Mouse (Mus musculus): ENCODE measurements around the gene Negr1. TPM values are rescaled to one million over a fixed set of nuclear protein-coding genes. Genes with fewer than 3 reads are reported as not detected.
A peak's percentile ranks its signal among the peaks of the same experiment; 100 is the strongest.

Negr1 gene
- 1 to 10 TPM; 1.7 to 1.9 TPM for total RNA-seq (2021)
- long read RNA-seq, experiment 1, partial matches to known transcripts, result 0 of 1 reads
- long read RNA-seq, experiment 1, other reads (novel, unspliced or antisense), result 1 of 1 reads
- long read RNA-seq, experiment 2, partial matches to known transcripts, result 1 of 1 reads
- long read RNA-seq, experiment 2, other reads (novel, unspliced or antisense), result 0 of 1 reads

- DNase-seq (ENCODE audit: low spot score in 2 of 2), result peak; percentile 43 to 66
These were observed at the start of gene Negr1 for GRCm38 (mm10) chr3:156561524-156562423. TSS of gene Negr1 (plus strand) at chr3:156561794.

- no peak for DNase-seq (ENCODE audit: low spot score in 2 of 2)
These were observed 35.1 kb upstream of the Negr1 start for GRCm38 (mm10) chr3:156526461-156526933.

GRCm38 (mm10) chr3:156527231-156527995, 34.2 kb upstream of the Negr1 start:
- no peak for DNase-seq (ENCODE audit: low spot score in 2 of 2)

DNA sequence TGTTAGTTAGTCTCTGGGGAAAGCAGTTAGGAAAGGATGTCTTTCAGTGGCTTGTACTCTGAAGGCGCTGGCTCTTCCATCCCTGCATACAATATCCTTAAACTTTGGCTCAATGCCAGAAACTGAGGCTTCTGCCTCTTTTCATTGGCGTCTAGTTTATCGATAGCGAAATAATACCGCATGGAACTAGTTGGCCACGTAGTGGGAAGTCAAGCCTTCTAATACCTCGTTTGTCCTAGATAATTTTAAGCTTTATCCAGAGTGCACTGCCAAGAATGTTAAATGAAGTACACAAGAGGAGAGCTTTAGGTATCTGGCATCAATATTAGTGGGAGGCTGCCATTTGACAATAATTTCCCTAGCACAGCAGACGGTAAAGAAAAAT, 2.2 kb upstream of the Negr1 start:
- no peak for DNase-seq (ENCODE audit: low spot score in 2 of 2)

GRCm38 (mm10) chr3:156559826-156560471, 1.6 kb upstream of the Negr1 start:
- no peak for DNase-seq (ENCODE audit: low spot score in 2 of 2)

- peak; percentile 39 to 57 for DNase-seq (ENCODE audit: low spot score in 2 of 2)
These were observed 828 bp upstream of the Negr1 start for GRCm38 (mm10) chr3:156560766-156561165.

- DNase-seq (ENCODE audit: low spot score in 2 of 2), result no peak
These were observed 811 bp downstream of the Negr1 start for GRCm38 (mm10) chr3:156562424-156562785.

DNA sequence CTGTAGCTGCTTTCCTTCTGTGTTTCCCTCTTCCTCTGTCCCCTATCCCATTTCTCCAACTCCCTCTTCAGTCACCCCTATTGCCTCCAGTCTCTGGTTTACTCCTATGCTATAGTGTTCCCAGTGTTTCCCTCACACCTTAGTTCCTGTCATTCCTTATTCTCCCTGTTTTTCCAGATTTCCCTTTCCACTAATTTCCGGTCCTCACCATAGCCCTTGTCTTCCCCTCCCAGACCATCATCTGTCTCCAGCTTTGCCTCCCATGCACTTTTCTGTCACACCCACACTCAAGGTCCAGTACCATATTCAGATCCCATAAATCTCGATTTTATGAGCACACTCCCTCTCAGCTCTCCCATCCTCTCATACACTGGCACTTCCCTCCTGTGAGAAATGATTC, 1.2 kb downstream of the Negr1 start:
- DNase-seq (ENCODE audit: low spot score in 2 of 2), result no peak

GRCm38 (mm10) chr3:156563353-156563752, 1.8 kb downstream of the Negr1 start:
- DNase-seq (ENCODE audit: low spot score in 2 of 2), result no peak

DNA sequence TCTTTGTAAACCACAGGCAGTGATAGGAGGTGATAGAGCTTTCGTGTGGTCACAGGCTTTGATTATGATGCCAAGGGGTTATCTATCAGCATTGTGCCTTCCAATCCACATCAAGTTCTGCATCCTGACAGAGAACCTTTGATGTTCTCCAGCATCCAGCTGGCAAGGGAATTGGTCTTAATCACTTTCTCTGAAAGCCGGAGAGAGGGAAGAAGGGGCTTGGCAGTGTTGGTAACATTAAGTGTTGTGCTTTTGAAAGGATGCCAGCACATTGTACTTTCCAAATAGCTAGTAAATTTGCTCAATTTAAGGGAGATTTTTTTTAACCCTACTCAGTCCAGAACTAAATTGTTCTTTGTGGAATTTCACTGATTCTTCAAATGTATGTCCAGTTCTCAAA, 11.9 kb downstream of the Negr1 start:
- no peak for DNase-seq (ENCODE audit: low spot score in 2 of 2)

DNA sequence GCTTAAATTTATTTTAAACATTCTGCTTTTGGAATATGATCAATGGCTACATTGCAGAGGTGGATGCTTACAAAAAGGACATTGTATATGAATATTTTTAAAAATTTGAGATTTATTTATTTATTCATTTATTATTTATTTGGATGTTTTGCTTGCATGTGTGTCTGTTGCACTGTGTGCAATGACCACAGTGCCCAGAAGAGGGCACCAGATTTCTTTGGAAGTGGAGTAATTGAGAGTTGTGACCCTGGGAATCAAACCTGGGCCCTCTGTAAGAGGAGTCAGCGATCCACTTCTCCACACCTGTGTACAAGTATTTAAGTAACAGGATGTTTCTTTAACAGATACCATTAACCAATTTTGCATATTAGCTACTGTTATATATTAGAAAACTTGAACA, 14.7 kb downstream of the Negr1 start:
- no peak for DNase-seq (ENCODE audit: low spot score in 2 of 2)

DNA sequence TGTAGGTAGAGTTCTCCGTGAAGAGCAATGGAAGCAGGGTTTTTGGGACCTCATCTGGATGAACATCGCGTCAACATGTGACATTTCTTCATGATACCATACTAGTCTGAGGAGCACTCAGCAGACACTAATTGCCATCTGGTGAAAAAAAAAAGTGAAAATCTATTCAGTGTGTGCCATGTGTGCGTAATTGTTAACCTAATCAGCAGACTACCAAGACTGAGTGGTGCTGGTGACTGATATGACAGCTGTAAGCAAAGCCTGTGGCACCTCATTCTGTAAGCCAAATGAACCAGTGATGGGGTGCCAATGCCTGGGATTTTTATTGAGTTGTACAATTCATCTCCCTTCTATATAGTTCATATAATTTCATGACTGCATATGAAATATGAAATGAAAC, 29.0 kb downstream of the Negr1 start:
- DNase-seq (ENCODE audit: low spot score in 2 of 2), result no peak

- DNase-seq (ENCODE audit: low spot score in 2 of 2), result no peak
These were observed 29.5 kb downstream of the Negr1 start for GRCm38 (mm10) chr3:156591125-156591524.

DNA sequence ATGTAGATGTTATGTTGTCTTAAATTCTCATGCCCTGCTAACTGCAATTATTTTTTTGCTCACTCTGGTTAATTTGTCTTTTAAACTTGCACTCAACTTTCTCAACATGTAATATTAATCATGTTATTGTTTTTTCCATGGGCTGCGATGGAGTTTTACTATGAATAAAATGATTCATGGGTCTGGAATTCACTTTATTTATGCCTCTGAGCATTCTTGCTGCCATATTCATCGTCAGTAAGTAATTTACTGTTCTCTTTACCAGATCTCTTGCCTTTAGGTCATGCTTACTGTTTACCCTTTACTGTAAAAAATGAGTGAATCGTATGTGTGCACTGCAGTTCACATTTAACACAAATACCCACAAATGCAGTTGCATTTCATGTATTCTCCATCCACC, 45.3 kb downstream of the Negr1 start:
- no peak for DNase-seq (ENCODE audit: low spot score in 2 of 2)

DNA sequence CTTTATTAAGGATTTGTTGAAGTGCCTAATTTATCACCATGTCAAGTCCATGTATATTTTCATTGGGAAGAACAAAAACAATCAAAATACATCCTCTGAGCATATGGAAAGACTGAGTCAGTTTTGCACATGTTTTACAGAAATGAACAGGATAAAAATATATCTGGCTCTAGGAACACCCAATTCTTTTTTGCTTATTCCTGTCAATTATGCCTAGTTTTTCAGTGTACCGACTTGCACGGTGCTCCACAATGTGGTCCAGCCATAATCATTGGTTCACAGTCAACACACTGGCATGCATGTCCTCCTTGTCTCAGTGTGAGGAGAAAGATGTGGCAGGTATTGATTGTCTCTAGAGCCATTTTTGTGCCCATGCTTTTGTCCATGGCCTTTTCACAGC, 58.3 kb downstream of the Negr1 start:
- DNase-seq (ENCODE audit: low spot score in 2 of 2), result no peak

- DNase-seq (ENCODE audit: low spot score in 2 of 2), result no peak
These were observed 67.0 kb downstream of the Negr1 start for GRCm38 (mm10) chr3:156628594-156628993.

GRCm38 (mm10) chr3:156632942-156633341, 71.3 kb downstream of the Negr1 start:
- no peak for DNase-seq (ENCODE audit: low spot score in 2 of 2)

- no peak for DNase-seq (ENCODE audit: low spot score in 2 of 2)
These were observed 77.8 kb downstream of the Negr1 start for GRCm38 (mm10) chr3:156639382-156639781.

GRCm38 (mm10) chr3:156643710-156644363, 82.2 kb downstream of the Negr1 start:
- DNase-seq (ENCODE audit: low spot score in 2 of 2), result peak in 1 of 2 experiments; percentile 8

DNA sequence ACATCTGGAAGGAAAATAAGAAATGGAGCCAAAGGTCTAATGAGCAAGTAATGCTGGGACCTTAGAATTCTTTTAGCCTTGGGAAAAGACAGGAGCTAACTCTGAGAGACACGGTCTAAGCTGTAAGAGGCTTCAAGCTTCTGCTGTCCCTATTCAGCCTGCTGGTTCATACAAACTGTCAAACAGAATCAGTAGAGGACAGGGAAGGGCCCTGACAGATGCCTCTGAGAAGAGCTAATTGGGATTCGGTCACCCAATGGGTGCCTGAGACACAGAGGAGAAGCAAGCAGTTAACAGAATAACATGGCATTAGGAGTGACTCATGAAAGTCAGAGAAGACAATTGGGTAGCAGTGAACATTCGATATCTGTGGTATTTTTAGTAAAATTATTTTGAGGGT, 86.8 kb downstream of the Negr1 start:
- DNase-seq (ENCODE audit: low spot score in 2 of 2), result no peak

DNA sequence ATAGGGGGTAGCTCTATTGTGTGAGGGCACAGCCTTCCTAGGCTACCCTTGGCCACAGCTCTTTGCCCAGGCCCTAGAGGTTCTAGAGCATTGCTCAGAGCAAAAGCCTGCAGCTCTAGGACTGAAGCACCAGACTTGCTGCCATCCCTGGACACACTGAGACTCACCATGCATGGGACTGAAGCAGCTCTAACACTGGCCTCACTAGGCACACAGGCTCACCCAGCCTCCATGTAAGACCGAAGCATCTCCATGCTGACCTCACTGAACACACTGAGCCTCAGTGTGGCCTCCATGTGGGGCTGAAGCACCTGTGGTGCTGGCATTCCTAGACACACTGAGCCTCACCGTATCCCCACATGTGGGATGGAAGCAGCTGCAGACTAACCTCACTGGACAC, 101.0 kb downstream of the Negr1 start:
- DNase-seq (ENCODE audit: low spot score in 2 of 2), result no peak

Measured in gastrocnemius, postnatal 4 days (tissue).